Mouse (Mus musculus) c-Kit-positive CD71-negative TER-119-negative erythroid progenitor cells, embryonic 14.5 days (primary cell): ENCODE data around the gene Hdac6.

Experiments used
- DNase-seq: peaks from one replicate; pipeline ENCODE4 v3.0.0-alpha.2; 2013; ENCODE audit warnings: low read depth

The Hdac6 gene

DNA sequence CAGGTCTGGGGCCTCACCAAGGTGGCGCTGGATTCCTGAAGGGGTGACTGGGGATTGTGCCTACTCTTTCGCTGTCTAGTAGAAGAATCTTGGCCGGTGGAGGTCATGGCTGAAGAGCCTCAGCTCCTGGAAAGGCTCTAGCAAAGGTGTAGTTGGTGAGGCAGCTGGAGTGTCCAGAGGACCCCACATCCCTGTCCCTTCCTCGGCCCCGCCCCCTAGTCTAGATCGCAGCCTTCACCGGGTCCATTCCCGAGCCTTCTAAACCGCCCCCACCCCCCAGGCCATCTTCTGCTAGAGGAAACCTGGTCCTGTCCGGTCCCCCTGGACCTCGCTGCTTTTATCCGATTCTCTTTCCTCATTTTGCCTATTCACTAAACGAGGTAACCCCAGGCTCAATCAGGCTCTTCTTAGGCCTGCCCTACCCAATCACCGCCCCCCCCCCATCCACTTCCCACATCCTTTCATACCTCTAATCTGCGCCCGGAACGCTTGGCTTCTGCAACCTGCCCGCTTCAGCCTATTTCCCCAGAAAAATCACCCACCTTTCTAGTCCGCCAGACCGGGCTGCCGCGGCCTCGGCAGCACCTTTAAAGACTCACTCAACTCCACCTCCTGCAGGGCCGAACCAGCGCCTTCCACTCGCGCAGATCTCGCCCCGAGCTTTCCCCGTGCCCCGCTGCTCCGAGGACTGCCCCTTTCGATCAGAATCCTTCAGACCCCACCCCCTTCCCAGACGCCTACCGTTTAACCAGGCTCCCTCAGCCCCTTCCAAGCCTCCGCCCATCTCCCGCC, at the start of gene Hdac6:
Hdac6 (minus strand) TSS at position 782 of the 792 bp plus-strand sequence.
- no peak for DNase-seq

DNA sequence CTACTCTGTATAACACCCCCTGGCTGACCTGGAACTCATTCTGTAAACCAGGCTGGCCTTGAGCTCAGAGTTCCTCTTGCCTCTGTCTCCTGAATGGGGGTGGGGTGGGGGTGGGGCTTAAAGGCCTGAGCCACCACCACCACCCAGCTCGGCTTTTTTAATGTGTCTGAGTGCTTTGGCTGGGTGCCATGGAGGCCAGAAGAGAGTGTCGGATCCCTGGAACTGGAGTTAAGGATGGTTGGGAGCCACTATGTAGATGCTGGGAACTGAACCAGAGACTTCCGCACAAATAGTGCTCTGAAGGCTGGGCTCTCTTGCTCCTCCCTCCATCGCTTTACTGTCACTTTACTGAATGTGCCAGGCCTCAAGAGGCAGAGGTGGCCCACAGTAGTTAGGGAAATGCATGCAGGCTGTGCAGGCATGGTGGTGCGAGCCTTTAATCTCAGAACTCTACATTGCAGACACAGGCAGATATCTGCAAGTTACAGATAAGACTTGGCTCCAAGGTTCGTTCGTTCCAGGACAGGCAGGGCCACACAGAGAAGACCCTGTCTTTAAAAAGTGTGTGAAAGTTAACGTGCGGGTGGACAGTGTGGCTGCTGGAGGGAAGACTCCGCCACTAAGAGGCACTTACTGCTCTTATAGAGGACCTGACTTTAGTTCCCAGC, 45.5 kb upstream of the Hdac6 start:
- no peak for DNase-seq

DNA sequence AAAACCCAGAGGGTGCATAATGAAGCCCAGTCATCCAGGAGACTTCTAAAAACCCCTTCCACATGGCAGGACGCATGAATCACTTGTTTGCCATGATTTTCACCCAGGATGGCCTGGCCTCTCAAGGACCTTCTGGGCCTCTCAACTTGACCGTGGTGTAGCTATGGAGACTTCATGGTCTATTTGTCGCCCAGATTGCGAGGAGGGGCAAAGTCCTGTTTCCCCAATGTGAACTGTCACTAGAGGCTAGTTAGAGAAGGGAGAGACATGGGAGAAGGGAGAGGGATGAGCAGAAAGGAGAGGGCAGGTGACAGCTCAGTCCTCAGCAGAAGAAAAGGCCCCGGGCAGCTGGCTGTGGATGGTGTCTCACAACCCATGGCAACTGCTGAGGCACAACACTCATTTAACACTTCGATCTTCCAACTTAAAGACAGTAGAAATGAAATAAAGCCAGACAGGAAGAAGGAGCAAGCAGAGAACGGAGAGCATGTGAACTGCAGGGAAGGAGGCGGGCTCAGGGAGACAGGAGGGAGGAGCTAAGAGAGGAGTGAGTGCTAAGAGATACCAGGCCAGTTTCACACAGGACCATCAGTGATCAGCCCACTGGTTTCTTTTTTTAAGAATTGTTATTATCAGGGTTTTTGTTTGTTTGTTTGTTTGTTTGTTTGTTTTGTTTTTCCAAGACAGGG, 44.8 kb upstream of the Hdac6 start:
- DNase-seq = no peak

DNA sequence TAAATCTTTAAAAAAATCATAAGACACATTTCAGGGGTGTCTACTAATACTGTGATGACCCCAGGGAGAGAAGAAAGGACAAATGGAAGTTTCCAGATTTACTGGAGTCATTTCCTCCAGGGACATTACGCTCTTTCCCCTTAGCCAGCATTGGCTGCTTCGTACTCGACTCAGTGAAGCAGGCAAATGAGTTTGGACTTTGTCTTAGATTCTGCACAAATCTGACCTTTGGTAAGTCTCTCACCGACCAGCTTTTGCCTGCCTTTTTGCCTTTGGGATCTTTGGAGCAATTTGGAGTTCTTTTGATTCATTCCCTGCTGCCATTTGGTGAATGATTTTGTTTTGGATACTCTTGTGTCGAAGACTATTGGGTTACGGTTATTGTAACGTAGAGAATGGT, 33.7 kb upstream of the Hdac6 start:
- DNase-seq = no peak

DNA sequence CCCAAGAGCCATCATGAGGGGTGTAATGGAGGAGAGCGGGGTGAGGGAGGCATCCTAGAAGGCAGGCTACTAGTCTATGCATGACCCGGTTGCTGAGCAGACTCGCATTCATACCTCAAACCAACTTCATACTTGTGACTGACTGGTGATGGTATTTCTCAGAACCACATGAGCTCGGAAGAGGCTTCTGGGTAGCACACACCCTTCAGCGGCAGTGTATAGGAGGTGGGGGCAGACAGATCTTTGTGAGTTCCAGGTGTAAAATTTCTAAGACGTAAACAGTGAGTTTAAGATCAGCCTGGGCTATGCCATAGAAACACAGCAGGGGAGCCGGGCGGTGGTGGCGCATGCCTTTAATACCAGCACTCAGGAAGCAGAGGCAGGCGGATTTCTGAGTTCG, 30.2 kb upstream of the Hdac6 start, which contains the start of gene Gata1:
Gata1 (minus strand) TSS at position 180 of the 400 bp plus-strand sequence.
- no peak for DNase-seq

DNA sequence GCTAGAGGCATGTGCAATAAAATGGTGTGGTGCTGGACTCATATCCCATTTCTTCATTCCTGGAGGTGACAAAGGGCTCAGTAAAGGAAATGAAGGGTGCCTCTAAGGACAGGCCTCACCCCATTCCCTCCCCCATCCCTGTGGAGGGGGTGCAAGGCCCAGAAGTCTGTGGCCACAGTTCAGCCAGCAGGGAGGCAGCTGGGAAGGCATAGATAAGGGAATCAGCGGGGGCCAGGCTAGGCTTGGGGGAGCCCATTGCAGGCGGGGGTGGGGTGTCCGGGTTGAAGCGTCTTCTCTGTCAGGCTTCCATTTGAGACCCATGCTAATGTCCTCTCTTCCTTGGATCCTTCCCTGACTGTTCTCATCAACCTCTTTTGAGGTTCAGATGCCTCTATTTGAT, 23.6 kb upstream of the Hdac6 start:
- no peak for DNase-seq

DNA sequence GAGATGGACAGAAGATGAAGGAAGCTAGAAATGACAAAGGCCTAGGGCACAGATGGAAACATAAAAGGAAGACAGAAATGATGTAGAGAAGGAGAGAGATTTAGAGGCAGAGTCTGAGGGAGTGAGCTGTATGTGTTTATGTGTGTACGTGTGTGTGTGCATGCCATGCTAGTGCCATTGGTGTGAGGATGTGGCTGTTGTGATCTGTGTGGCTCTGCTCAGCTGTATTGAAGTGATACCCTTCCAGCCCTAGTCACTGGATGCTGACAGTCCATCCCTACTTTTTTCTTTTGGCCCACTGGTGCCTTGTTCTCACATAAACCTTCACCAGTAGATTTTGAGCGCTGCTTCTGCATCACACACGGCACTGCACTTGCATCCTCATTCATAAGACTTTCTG, 21.2 kb upstream of the Hdac6 start:
- no peak for DNase-seq

DNA sequence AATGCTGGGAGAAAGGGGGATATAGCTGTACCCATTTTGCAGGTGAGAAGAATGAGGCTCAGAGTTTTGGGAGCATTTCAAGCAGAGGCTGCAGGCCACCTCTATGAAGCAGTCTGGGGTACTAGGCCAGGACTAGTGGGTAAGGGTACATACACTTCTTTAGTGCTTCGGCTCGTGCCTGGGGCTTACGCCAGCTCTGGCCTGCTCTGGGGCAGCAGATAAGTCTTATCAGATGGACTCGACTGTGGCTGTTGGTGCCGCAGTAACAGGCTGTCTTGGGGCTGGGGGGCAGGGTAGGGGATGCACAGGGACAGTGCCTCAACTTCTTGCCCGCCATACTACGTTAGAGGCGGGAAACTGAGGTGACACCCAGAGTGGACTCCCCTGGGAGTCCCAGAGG, 20.5 kb upstream of the Hdac6 start:
- no peak for DNase-seq

DNA sequence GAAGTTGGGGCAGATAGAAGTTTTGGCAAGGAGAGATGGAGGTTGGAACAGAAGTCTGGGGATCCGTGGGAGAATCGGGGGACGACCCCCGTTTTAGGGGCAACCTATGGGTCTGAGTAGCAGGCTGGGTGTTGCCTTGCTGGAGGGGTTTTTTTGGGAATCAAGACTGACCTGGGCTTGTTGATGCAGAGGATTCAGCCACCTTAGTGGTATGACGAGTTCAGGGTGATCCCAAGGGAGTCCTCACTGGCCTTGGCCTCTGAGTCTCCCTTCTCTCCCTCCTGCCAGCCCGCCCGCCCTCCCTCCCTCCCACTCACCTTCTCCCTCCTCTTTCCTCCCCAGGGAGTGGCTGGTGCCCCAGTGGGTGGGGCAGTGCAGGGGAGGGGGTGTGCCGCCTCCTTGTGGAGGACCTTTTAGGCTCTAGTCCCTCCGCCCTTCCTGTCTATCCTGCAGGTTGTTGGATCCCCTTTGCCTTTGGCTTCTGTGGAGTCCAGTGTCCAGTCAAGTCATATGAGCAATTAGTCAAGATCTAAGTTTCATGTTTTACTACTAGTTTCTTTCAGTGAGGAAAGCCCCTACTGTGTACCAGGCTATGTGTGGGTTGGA, 20.0 kb upstream of the Hdac6 start:
- DNase-seq = no peak

DNA sequence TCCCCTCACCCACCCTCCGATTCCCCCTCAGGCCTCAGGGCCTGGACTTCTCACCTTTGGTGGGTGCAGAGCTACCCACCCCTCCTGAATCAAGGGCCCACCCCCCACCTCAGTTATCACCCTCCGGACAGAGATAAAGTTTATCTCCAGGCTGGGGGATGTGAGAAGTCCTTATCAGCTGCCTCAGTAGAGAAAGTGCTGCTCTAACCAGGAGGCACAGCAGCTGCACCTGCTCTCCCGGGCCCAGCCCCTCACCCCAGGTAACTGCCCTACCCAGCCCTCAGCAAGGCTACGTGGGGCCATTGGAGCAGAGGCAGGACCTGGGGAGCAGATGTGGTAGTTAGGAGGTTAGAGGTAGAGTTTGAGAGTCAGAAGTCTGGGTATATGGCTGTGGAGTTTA, 18.5 kb upstream of the Hdac6 start:
- no peak for DNase-seq

DNA sequence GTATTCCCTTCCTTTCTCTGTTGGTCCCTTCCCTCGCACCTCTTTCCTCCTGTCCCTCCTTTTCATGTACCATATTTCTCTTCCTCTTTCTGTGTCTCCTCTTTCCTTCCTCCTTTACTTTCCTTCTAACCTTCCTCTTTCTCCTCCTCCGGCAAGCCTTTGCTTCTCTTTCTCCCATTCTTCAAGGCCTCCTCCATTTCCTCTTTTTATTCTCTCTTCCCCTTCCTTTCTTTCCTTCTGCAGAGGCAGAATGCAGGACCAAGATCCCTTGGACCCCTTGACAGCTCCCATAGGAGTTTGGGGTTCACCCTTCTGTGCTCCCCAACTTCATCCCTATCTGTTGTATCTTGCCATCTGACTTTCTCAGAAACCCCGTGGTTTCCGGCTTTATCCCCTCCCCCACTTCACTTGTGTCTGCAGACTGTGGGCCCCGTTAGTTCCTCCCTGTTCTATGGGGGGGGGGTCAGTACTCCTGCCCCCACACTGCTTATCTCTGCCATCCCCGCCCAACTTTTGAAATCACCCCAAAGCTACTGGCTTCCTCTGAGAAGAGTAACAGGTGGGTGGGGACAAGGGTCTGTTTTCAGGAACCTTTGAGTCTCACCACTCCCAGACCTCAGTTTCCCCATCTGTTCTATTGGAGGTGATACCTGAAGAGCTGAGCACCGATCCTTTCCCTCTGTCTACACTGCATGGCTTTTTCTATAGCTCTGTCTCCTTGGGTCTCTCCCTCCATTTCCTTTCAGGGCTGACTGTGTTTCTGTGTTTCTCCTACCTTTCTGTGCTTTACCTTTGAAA, 16.3 kb upstream of the Hdac6 start:
- DNase-seq = no peak

DNA sequence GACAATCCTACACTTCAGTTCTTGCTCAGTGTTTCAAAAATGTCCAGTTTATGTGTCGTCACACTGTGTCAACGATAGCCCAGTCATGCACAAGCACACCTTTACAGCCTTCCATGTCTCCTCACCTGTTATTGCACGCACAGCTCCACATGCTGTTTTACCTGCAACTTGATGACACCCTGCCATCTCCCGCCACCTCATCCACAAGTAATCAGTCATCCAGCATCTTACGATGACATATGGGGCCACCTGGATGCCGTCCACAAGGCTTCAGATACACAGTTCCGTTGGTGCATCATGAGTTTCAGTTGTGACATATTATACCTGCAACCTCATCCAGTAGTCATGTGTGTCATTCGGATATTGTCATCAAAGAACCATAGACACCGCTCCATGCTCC, 11.2 kb upstream of the Hdac6 start:
- no peak for DNase-seq

DNA sequence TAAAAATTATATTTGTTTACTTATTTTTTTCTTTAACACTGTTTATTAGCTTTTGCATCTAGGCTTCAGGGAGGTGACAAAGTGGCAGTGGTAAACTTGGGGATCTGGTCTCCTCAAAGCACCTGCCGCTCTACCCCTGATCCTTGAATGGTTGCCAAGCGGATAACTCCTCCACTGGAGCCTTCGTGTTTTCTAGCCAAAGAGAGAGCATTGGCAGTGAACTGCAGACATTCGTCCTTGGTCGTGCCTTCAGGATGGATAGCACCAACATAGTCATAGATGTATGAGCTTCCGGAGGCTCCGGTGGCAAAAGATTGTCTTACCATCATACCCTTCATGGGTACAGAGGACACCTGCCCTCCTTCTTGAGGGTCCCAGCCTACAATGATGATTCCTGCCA, 2.4 kb upstream of the Hdac6 start:
- no peak for DNase-seq

DNA sequence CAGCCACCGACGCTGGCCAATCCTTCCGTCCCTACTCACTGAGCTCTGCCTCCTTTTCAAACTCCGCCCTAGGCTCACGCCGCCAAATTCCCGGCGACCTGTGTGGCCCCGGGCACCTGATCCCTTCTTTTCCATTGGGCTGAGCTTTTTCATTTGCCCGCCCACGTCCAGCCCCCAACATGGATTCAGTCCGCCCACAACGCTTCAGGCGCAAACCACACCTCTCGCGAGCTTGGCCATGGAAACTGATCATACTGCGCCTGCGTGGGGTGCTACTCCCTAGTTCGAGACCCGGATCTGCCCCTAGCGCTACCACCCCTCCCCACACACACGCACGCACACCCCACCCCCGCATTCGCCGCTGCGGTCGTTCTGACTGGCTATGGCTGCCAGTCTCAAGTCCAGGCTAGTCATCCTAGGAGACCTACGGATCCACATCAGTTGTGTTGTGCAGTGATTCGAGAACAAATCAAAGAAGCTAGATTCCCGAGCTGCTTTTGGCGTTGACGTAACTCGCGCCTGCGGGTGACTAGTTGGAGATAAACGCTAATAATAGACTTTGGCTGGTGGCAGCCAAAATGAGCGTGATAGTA, 307 bp upstream of the Hdac6 start:
- peak; percentile 82 for DNase-seq

DNA sequence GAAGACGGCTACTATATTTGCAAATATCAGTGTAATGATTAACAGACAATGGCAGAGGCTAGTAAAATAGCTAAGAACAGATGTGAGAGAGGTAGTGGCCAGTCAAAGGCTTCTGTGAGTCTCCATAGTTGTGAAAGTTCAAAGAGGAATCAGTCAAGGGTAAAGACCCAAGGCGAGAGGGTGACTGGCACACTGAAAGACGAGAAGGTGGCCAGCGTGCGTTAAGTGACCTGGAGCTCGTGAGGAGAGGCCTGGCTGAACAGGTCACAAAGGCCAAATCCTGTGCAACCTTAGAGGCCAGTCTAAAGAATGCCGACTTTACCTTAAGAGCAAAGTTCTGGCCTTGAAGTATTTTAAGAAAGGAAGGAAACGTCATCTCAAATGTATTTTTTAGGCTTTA, 2.1 kb downstream of the Hdac6 start:
- no peak for DNase-seq

DNA sequence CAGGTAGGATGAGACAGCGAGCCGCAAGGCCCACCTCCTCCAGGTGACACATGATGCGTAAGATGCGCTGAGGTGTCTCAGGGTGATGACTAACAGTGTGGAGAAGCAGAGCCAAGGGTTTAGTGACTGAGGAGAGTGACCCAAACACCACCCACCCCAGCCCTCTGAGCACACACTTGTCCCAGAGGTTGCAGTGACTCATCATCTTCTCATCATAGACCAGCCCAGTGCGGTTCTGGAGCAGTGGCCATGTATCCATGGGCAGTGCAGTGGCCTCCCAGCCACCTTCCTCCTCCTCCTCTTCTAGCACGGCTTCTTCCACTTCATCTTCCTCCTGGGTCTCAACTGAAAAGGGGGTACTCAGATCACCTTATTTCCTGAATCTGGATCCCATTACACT, 10.0 kb downstream of the Hdac6 start:
- no peak for DNase-seq

DNA sequence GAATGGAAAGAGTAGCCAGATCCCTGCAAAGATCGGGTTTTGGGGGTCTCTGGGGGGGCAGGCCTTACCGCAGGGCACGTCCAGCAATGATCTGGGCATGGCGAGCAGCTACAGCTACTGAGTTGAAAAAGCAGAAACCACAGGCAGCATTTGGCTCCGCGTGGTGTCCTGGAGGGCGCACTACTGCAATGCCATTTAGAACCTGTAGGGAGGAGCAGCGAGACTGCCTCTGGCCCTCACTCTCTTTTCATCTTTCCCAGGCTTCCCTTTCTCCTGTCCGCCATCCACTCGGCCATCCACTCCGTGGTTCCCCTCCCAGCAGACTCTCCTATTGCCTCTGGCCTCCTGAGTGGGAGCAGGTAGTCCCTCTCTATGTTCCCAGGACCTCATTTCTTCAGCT, 10.8 kb downstream of the Hdac6 start:
- no peak for DNase-seq

DNA sequence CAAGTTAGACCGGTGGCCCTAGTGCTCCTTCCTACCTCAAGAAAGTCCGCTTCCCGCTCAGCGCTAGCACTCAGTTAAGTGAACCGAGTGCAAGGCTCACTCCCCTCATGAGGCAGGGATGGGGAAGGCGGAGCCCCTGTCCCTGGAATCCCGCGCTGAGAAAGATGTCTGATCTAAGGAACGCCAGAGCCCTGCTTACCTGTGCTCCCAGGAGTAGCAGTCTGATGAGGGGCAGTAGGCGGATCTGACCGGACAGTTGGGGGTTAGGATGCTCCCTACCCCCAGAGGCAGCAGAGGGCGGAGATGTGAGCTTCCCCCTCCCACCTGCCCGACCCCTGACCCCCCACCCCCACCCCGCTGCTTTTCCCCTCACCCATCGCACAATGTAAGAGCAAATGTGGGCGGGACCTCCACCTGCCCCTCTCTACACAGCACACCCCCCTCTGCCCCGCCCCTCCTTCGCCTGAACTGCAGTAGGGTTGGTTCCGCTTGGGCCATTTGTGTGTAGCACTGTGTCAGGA, 19.4 kb downstream of the Hdac6 start, which contains the start of gene Eras:
Eras (minus strand) TSS at position 338 of the 521 bp plus-strand sequence.
- DNase-seq = no peak

DNA sequence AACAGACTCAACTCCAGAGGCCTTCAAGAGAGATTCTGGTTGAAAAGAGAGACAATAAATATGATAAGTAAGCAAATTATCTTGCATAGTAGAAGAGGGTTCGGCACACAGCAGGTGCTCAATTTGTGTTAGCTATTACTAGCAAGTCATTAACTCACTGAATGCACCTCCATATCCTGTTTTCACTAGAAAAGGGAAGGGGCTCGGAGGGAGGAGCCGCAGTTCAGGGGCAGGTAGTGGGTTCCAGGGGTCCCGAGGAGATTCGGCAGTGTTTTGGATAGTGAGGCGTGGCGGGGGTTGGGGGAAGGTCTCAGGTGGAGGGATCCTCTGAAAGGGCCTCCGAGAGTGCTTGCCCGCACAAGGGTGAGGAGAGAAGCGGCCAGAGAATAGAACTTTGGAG, 20.6 kb downstream of the Hdac6 start:
- DNase-seq = no peak

DNA sequence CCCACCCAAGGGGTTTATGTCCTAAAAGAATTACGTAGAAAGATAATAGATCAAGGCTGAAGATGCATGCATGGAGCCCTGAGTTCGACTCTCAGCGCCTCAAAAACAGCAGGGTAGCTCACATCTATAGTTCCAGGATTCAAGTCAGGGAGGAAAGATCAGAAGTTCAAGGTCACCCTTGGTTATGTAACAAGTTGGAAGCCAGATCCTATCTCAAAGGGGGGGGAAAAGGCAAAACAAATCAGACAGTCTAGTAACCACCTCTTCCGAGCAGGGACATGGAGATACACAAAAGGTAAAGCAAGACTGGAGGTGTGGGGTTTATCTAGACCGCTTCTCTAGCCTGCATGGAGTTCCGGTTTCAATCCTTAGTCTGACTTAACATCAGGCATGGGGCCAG, 21.4 kb downstream of the Hdac6 start:
- DNase-seq = no peak

DNA sequence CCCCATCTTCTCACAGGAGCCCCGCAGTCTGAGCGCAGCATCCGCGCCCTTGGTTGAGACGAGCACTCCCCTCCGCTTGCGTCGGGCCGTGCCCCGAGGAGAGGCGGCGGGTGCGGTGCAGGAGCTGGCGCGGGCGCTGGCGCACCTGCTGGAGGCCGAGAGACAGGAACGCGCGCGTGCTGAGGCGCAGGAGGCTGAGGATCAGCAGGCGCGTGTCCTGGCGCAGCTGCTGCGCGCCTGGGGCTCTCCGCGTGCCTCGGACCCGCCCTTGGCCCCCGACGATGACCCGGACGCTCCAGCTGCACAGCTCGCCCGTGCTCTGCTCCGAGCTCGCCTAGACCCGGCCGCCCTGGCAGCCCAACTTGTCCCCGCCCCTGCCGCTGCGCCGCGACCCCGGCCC, 25.7 kb downstream of the Hdac6 start:
- DNase-seq = no peak
